Mouse (Mus musculus) embryo, embryonic 10.5 days (tissue): ENCODE results near the gene Upf1.

ENCODE experiments used
- DNase-seq: peaks from one replicate; pipeline ENCODE4 v3.0.0-alpha.2; 2015; ENCODE audit warnings: low spot score

The Upf1 gene

DNA sequence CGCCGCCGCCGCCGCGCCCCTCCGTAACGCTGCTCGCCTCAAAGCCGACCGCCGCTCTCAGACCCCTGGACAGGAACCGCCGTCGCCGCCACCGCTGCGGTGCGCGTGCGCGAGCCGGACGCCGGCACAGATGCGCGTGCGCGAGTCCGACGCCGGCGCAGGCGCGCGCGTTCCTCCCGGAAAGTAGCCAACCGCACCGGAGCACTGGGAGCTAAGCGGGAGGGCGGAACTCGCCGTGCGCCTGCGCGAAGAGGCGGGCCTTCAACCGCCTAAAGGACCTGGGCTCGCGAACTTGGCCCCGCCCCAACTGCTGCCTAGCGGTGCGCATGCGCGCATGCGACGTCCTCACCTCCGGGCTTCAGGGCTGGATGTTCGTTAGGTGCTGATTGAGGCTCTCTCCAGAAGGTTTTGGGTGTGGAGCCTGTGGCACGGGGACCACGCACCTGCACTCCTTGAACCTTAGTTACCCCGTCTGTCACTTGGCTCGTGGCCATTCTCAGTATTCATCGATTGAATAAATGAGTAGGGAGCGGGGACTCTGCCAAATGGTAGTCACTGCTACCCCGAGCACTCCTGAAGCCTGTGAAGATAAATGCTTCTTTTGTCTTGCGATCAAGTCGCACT, at the start of gene Upf1:
Upf1 (minus strand) TSS at position 85 of the 624 bp plus-strand sequence.
- peak; percentile 98 for DNase-seq

- DNase-seq: no peak
Observed at GRCm38 (mm10) chr8:70397611-70398563, 44.8 kb upstream of the Upf1 start.

GRCm38 (mm10) chr8:70396184-70396583, 43.1 kb upstream of the Upf1 start:
- DNase-seq: no peak

DNA sequence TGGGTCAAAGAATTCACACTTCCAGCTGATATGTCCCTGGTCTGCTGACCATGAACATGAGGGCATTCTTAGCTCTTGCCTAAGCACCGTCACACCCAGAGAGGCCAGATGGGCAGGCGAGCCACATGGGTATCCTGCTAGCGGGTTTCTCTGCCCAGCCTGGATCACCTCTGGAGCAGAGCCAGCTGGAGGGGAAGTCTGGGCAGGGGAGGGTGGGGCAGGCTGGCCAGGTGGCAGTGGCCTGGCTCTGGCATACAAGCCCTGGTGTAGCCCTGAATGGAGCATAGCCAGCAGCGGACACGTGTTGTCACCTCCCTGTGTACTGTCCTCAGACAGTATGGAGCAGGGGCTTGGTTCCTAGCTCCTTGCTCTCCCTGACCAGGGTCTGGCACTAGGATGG, 42.6 kb upstream of the Upf1 start:
- DNase-seq: no peak

GRCm38 (mm10) chr8:70394269-70394998, 41.4 kb upstream of the Upf1 start:
- DNase-seq: no peak

DNA sequence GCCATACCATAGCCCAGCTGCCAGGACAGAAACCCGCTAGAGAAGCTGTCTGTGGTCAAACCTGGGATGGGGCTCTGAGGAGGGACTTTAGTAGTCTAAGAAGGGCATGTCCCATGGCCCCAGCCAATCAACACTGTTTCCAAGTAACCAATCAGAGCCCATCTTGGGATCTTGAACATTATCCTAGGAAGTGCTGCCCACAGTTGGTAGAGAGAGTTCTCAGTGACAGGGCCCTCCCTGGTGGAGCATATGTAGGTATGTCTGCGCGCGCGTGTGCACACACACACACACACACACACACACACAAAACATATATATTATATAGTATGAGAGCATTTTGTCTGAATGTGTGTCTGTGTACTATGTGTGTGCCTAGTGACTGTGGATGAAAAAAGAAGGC, 40.0 kb upstream of the Upf1 start:
- DNase-seq: no peak

- no peak for DNase-seq
Observed at GRCm38 (mm10) chr8:70389678-70390077, 36.6 kb upstream of the Upf1 start.

GRCm38 (mm10) chr8:70383287-70383686, 30.2 kb upstream of the Upf1 start:
- DNase-seq: peak; percentile 82

- DNase-seq: no peak
Observed at GRCm38 (mm10) chr8:70380069-70380468, 27.0 kb upstream of the Upf1 start.

- peak; percentile 17 for DNase-seq
Observed at GRCm38 (mm10) chr8:70377049-70377448, 24.0 kb upstream of the Upf1 start.

DNA sequence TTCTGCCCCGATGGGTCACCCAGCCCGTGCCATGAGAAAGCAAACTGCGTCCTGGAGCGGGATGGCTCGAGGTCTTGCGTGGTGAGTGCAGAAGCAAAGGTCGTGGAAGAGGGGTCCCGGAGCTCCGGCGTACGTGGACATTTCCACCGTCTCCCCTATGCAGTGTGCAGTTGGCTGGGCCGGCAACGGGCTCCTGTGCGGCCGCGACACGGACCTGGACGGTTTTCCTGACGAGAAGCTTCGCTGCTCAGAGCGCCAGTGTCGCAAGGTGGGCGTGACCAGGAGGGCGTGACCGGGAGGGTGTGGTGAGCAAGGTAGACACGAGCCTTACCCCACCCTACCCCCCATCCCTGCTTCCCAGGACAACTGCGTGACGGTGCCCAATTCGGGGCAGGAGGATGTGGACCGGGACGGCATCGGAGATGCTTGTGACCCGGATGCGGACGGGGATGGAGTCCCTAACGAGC, 23.2 kb upstream of the Upf1 start:
- peak; percentile 5 for DNase-seq

- peak; percentile 15 for DNase-seq
Observed at GRCm38 (mm10) chr8:70375212-70375859, 22.3 kb upstream of the Upf1 start.

DNA sequence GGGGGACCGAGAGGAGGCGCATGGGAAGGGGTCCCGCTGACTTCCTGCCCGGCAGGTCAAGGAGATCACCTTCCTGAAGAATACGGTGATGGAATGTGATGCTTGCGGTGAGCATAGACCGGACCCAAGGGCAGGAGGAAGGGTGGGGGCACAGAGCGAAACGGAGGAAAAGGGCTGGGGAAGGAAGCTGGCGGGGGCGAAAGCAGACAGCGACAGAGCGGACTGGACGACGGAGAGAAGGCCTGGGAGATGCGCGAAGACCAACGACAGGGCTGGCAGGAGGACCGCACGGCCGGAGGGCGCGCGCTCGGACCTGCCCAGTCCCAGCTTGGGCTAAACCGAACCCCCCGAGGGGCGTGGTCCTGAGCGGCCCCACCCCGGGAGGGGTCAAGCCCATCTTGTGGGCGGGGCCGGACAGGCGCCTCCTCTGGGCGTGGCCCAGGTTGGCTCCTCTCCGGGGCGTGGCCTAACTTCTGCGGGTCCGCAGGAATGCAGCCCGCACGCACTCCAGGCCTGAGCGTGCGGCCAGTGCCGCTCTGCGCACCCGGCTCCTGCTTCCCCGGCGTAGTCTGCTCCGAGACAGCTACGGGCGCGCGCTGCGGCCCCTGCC, 21.3 kb upstream of the Upf1 start:
- DNase-seq: peak; percentile 82

DNA sequence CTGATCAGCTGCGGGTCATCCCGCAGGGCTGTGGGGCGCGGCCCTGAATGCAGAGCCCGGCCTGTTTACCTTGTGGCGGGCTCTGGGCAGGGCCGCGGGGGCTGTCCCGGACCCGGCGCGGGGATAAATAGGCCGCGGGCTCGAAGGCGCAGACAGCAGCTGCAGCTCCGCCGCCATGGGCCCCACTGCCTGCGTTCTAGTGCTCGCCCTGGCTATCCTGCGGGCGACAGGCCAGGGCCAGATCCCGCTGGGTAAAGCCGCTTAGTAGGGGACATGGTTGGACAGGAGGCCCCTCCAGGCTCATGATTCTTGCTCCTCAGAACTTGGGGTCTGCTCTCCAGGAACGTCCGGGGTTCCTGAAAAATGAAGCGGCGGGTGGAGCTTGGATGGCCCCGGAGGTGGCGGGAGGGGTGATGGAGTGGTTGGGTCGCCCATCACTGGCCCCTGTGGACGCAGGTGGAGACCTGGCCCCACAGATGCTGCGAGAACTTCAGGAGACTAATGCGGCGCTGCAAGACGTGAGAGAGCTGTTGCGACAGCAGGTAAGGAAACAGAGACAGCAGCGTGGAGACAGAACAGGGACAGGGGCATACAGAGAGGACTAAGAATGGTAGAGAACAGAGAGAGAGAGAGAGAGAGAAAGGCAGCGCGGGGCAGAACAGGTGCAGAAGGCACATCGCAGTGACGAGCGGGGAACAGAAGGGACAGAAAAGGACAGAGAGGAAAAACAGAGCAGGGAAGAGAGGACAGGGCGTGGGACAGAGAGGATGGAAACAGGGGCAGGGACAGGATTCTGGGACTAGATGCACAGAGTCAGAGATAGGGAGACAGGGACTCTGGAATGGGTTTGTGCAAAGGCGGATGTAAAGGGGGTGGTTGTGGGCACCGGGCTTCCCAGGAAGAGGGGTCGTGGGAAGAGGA, 20.6 kb upstream of the Upf1 start, which contains the start of gene Comp:
Comp (plus strand) TSS at position 162 of the 921 bp plus-strand sequence.
- DNase-seq: peak; percentile 22

DNA sequence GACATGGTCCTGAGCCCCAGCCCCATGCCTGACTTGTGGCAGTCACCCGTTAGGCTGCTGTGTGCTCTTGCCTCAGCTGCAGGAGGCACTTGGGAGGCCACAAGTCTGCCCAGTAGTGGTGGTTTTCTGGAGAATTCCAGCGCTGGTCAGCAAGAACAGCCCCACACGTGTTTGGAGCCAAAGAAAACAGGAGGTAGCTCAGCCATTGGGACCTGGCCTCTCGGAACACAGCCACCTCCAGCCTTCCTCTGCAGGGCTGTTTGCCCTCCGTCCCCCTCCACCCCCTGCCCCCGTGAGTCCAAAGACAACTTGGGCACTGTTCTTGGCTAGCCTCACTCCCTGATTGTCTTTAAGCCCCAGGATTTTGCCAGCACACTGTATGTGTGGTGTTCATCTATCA, 18.9 kb upstream of the Upf1 start:
- no peak for DNase-seq

DNA sequence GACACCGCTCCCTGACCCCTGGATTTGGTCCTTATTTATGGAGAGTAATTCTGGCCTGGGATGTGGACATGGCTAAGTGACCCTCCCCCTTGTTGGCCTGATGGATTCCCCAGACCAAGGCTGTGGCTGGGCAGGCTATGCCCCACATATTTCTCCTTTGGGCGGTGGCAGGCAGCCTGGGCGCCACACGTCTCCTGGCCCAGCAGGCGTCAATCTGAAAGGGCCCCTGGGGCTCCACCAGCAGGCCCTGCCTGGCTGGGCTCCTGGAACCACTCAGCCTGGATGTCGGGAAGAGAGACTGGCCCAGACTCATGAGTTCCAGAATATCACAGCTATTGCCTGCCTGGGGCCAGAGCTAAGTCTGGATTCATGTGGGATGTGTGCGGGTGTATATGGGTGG, 17.4 kb upstream of the Upf1 start:
- no peak for DNase-seq

GRCm38 (mm10) chr8:70366588-70366987, 13.5 kb upstream of the Upf1 start:
- no peak for DNase-seq

- peak; percentile 37 for DNase-seq
Observed at GRCm38 (mm10) chr8:70364066-70364465, 11.0 kb upstream of the Upf1 start.

GRCm38 (mm10) chr8:70361484-70362032, 8.5 kb upstream of the Upf1 start:
- DNase-seq: no peak

- DNase-seq: peak; percentile 30
Observed at GRCm38 (mm10) chr8:70360769-70361168, 7.7 kb upstream of the Upf1 start.
